Mouse (Mus musculus) adrenal gland (tissue): ENCODE data around the gene Spata18.

Experiments
- intact Hi-C: fragments of 180-260 bp; cut with DNase I; formaldehyde crosslinking; loops from one replicate; pipeline ENCODE4 v1.15.1; 2025

Spata18 gene

GRCm38 (mm10) chr5:73705290-73705689 is 54.1 kb downstream of the Spata18 start:
- intact Hi-C loops, result no loop called here

GRCm38 (mm10) chr5:73712852-73713251 is 61.7 kb downstream of the Spata18 start:
- intact Hi-C loops, result no loop called here

- intact Hi-C loops, result no loop called here
Observed at GRCm38 (mm10) chr5:73716941-73717340, 65.8 kb downstream of the Spata18 start.

- intact Hi-C loops, result no loop called here
Observed at GRCm38 (mm10) chr5:73721682-73722282, 70.6 kb downstream of the Spata18 start.

- intact Hi-C loops, result no loop called here
Observed at GRCm38 (mm10) chr5:73725981-73726380, 74.8 kb downstream of the Spata18 start.

- intact Hi-C loops, result no loop called here
Observed at GRCm38 (mm10) chr5:73728651-73729050, 77.5 kb downstream of the Spata18 start.
